Mouse (Mus musculus): ENCODE measurements around the gene C1s2. TPM values are rescaled to one million over a fixed set of nuclear protein-coding genes. Genes with fewer than 3 reads are reported as not detected.

C1s2 gene
- polyA plus RNA-seq, 1 experiment = 0.29 TPM

DNA sequence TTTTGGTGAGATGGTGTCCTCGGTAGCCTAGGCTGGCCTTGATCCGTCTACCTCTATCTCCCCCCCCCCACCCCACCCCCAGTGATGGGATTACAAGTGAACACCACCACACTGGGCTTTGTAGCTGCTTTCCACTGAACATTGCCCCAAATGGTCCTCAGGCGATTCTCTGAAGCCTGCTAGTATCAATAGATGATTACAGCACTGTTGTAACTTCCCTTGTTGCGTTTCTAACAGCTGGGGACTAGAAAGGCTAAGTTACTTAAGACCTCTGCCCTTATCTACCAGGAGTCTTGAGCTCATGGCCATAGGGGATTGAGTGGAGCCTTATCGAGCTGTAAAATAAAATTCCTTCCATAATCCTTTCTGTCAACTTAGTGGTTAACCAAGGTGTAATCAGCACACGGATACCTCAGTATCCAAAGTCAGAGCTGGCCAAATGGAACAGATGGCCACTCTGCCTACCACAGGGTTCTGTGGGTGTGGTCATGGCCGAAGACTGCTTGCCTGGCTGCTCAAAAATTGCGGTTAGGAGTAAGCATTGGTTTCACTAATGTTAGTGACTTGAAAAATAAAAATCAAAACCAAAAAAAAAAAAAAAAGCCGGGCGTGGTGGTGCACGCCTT lies 33.5 kb upstream of the C1s2 start:
- no peak for TF ChIP-seq CTCF (IDR thresholded peaks at IDR 0.05; ENCODE audit: extremely low read depth, insufficient read depth, low read length)
- no peak for TF ChIP-seq POLR2A (IDR thresholded peaks at IDR 0.05; ENCODE audit: extremely low read depth, insufficient read depth, low read length)
- Histone ChIP-seq H3K4me3 (ENCODE audit: insufficient read depth, low read length) (no peak overlapping the region), H3K4me1 (ENCODE audit: control insufficient read depth, insufficient read depth, low read length) (no peaks in the 10 kb centered on the region), H3K27ac (ENCODE audit: insufficient read depth, low read length) (no peak overlapping the region)

DNA sequence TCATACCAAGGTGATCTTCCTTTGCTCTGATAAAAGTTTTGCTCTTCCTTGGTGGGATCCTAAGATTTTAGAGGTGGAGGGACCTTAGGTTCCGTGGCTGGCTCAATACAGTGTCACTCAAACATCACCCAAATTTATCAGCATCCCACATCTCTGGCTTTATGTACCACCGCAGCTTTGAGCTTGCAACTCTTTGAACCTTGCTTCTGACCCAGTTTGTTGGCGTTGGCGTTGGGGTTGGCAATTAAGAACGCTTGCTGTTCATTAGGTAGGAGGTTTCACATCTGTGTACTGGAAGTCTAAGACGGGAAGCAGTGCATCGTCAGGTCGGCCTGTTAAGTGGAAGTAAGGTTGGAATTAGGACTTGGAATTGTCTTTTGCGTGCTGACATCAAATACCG lies 29.1 kb upstream of the C1s2 start:
- H3K27ac ChIP-seq (ENCODE audit: insufficient read depth, low read length) = no peak overlapping the region
- peaks cover 2% of the 10 kb centered on the region for H3K4me1 ChIP-seq (ENCODE audit: control insufficient read depth, insufficient read depth, low read length)
- no peak for TF ChIP-seq POLR2A (IDR thresholded peaks at IDR 0.05; ENCODE audit: extremely low read depth, insufficient read depth, low read length)
- TF ChIP-seq CTCF (IDR thresholded peaks at IDR 0.05; ENCODE audit: extremely low read depth, insufficient read depth, low read length) = no peak

DNA sequence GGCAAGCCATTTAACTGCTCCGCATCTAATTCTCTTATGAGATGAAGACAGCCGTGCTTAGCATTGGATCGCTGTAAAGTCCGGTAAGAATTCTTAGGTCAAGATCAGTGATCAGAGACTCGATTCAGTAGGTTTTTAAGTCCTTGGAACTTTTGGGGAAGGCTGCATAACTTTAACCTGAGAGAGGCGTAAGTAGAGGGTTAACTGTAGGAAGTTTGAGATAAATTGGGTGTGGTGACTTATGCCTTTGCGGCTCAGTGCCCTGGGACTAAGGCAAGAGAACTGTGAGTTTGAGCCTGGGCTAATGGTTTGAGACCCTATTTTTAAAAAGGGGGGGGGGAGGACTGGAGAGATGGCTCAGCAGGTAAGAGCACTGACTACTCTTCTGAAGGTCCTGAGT lies 28.4 kb upstream of the C1s2 start:
- no peak overlapping the region; the same call in 1 of the 2 replicates for H3K4me3 ChIP-seq (ENCODE audit: insufficient read depth, low read length)
- TF ChIP-seq CTCF (IDR thresholded peaks at IDR 0.05; ENCODE audit: extremely low read depth, insufficient read depth, low read length) (no peak), POLR2A (IDR thresholded peaks at IDR 0.05; ENCODE audit: extremely low read depth, insufficient read depth, low read length) (no peak)
- no peak overlapping the region for H3K27ac ChIP-seq (ENCODE audit: insufficient read depth, low read length)
- H3K4me1 ChIP-seq (ENCODE audit: control insufficient read depth, insufficient read depth, low read length) = peaks cover 2% of the 10 kb centered on the region

More for the DNA sequence above, 29.1 kb upstream of the C1s2 start:
- no peak overlapping the region for H3K4me3 ChIP-seq (ENCODE audit: insufficient read depth, low read length)

DNA sequence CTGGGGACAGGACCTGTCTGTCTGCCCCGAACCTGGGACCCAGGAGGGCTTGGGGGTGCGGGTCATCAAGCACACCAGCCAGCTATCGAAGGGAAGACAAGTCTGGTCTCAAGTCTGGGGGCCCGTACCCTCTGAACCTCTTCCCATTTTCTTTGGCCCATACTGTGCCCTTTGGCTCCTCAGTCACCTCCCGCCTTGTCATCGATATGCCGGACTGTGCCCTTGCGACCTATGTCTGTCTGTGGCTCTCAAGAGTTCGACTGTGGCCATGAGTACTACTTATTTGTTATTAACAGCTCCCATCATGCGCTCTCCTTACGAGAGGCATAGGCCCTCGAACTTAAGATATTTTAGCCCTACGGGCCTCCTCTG lies 27.5 kb upstream of the C1s2 start:
- peaks cover 2% of the 10 kb centered on the region for H3K4me1 ChIP-seq (ENCODE audit: control insufficient read depth, insufficient read depth, low read length)
- TF ChIP-seq POLR2A (IDR thresholded peaks at IDR 0.05; ENCODE audit: extremely low read depth, insufficient read depth, low read length) (no peak), CTCF (IDR thresholded peaks at IDR 0.05; ENCODE audit: extremely low read depth, insufficient read depth, low read length) (no peak)
- peak overlapping the region; percentile 93 for H3K27ac ChIP-seq (ENCODE audit: insufficient read depth, low read length)
- H3K4me3 ChIP-seq (ENCODE audit: insufficient read depth, low read length) = peak overlapping the region; percentile 100

DNA sequence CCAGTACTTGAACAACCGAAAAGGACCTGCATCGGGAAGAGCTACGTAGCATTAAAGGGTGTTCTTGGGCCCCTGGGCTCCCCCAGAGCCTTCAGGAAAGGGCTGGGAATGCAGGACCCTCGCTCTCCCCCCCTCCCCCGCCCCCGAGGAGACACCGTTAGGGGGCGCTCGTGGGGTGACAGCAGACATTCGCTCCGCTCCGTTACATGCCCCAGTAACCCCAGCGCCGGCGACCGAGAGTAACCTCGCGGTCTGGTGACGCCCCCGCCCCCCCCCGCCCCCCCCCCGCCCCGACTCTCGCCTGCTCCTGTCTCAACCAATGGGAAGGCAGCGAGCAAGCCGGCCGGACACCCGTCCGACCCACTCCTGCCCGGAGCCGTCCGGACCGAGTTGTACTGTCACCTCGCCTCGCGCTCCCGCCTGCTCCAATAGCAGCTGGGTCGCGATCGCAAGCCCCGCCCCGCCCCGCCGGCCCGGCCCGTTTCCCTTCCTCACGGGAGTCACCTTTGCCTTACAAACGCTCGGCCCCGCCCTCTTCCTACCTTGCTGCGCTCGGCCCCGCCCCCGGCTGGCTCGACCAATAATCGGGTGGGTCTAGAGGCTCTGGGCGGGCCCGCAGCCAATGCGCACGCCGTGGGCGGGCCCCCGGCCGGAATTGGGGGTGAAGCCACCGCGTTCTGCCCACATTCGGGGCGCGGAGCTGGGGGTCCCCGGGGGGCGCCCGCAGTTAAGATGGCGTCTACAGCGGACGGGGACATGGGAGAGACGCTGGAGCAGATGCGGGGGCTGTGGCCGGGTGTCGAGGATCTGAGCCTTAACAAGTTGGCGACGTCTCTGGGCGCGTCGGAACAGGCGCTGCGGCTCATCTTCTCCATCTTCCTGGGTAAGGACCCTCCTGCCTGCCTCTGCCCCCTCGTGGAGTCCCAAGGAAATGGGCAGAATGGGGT lies 26.9 kb upstream of the C1s2 start, which contains the start of gene Lpcat3:
Gene Lpcat3, plus strand, starts transcription at position 551 of the 947 bp plus-strand sequence.
- TF ChIP-seq POLR2A (IDR thresholded peaks at IDR 0.05; ENCODE audit: extremely low read depth, insufficient read depth, low read length) = 0 out of 2 replicates have a peak, but pooled peaks have one; percentile 24
- 0 out of 2 replicates have a peak, but pooled peaks have one; percentile 10 for TF ChIP-seq CTCF (IDR thresholded peaks at IDR 0.05; ENCODE audit: extremely low read depth, insufficient read depth, low read length)
- H3K4me1 ChIP-seq (ENCODE audit: control insufficient read depth, insufficient read depth, low read length) = peaks cover 2% of the 10 kb centered on the region
- H3K4me3 ChIP-seq (ENCODE audit: insufficient read depth, low read length) = peak within 1 kb of the TSS; percentile 100
- peak within 1 kb of the TSS; percentile 93 for H3K27ac ChIP-seq (ENCODE audit: insufficient read depth, low read length)

DNA sequence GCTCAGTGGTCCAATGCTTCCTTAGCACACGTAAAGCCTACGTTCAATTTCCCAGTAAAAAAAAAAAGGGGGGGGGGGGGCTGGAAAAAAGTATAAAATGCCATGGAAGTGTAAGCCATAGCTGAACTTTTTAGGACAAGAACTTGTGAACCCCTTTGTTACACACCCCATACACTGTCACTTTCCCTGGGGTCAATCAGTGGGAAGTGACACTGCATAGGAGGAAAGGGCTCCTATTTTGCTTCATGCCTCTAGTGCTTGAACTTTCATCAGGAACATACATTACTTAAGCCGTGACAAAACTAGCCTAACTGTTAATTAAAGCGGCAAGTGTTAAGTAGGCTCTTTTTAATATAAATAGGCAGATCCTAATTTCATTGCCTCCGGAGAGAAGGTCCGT lies 26.1 kb upstream of the C1s2 start:
- Histone ChIP-seq H3K27ac (ENCODE audit: insufficient read depth, low read length) (no peak overlapping the region), H3K4me3 (ENCODE audit: insufficient read depth, low read length) (peak overlapping the region; percentile 100), H3K4me1 (ENCODE audit: control insufficient read depth, insufficient read depth, low read length) (peaks cover 2% of the 10 kb centered on the region)
- TF ChIP-seq POLR2A (IDR thresholded peaks at IDR 0.05; ENCODE audit: extremely low read depth, insufficient read depth, low read length) (no peak), CTCF (IDR thresholded peaks at IDR 0.05; ENCODE audit: extremely low read depth, insufficient read depth, low read length) (no peak)

DNA sequence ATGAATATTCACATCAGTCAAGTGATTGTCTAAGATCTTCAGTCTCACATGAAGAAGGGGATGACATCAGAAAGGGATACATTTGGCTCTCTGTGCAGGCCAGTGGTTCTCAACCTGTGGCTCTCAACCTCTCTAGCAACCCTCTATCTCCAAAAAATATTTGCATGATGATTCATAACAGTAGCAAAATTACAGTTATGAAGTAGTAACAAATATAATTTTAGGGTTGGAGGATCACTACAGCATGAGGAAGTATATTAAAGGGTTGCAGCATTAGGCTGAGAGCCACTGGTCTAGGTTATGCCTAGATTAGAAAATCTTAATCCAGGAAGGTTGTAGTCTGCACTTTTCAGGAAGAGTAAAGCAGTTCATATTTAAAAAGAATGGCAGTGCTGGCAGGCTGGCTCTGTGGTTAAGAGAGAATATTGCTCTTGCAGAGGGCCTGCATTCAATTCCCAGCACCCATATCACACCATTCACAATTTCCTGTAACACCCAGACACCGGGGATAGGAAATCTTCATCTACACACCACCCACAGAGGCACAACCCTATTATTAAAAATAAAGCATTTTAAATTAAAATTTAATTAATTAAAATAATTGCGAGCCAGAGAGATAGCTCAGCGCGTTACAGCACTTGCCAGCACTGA lies 25.4 kb upstream of the C1s2 start:
- TF ChIP-seq CTCF (IDR thresholded peaks at IDR 0.05; ENCODE audit: extremely low read depth, insufficient read depth, low read length) = no peak
- TF ChIP-seq POLR2A (IDR thresholded peaks at IDR 0.05; ENCODE audit: extremely low read depth, insufficient read depth, low read length) = no peak
- Histone ChIP-seq H3K27ac (ENCODE audit: insufficient read depth, low read length) (no peak overlapping the region), H3K4me1 (ENCODE audit: control insufficient read depth, insufficient read depth, low read length) (peaks cover 2% of the 10 kb centered on the region), H3K4me3 (ENCODE audit: insufficient read depth, low read length) (no peak overlapping the region)

DNA sequence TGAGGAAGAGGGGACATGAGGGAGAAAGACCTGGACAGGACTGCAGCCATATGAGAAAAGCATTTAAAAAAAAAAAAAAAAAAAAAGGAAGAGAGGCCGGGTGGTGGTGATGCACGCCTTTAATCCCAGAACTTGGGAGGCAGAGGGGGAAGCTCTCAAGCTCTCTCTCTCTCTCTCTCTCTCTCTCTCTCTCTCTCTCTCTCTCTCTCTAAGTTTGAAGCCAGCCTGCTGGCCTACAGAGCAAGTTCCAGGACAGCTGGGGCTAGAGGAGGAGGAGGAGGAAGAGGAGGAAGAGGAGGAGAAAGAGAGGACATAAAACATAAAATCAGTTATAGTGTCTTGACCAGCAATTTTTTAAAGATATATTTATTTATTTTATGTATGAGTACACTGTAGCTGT lies 22.2 kb upstream of the C1s2 start:
- no peak for TF ChIP-seq POLR2A (IDR thresholded peaks at IDR 0.05; ENCODE audit: extremely low read depth, insufficient read depth, low read length)
- TF ChIP-seq CTCF (IDR thresholded peaks at IDR 0.05; ENCODE audit: extremely low read depth, insufficient read depth, low read length) = no peak
- no peak overlapping the region for H3K4me3 ChIP-seq (ENCODE audit: insufficient read depth, low read length)
- no peaks in the 10 kb centered on the region for H3K4me1 ChIP-seq (ENCODE audit: control insufficient read depth, insufficient read depth, low read length)
- no peak overlapping the region for H3K27ac ChIP-seq (ENCODE audit: insufficient read depth, low read length)

DNA sequence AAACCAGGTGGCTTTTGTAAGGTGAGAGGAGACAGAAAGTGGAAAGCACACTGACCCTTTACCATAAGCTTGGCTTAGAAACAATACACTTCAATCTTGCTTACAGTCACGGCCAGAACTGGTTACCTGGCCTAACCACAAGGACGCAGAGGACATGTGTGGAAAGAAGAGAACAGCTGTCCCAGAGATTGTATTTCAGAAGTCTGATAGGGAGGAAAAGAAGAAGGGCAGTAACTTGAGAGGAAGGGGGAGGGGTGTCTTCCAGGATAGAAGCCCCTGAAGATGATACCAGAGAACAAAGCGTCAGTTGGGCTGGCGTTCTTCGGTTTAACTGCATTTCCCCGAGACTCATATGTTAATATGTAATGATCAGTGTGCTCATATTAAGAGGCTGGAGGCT lies 20.0 kb upstream of the C1s2 start:
- Histone ChIP-seq H3K4me1 (ENCODE audit: control insufficient read depth, insufficient read depth, low read length) (no peaks in the 10 kb centered on the region), H3K4me3 (ENCODE audit: insufficient read depth, low read length) (no peak overlapping the region), H3K27ac (ENCODE audit: insufficient read depth, low read length) (no peak overlapping the region)
- TF ChIP-seq CTCF (IDR thresholded peaks at IDR 0.05; ENCODE audit: extremely low read depth, insufficient read depth, low read length) (no peak), POLR2A (IDR thresholded peaks at IDR 0.05; ENCODE audit: extremely low read depth, insufficient read depth, low read length) (no peak)
